Mouse (Mus musculus) neural tube, embryonic 10.5 days (tissue): ENCODE measurements around the gene Shisa3.

Experiments
- DNase-seq: peaks from one replicate; pipeline ENCODE4 v3.0.0-alpha.2; 2017; ENCODE audit warnings: low spot score; ENCODE audit errors: extremely low spot score

Shisa3 gene

GRCm38 (mm10) chr5:67607804-67608673, at the start of gene Shisa3:
Gene Shisa3 (plus strand): TSS chr5:67607882.
- peak; percentile 80 for DNase-seq

- DNase-seq, result no peak
These were observed 49.0 kb upstream of the Shisa3 start for GRCm38 (mm10) chr5:67558644-67559043.

- DNase-seq, result no peak
These were observed 48.6 kb upstream of the Shisa3 start for GRCm38 (mm10) chr5:67559063-67559462.

- DNase-seq, result no peak
These were observed 35.0 kb upstream of the Shisa3 start for GRCm38 (mm10) chr5:67572552-67573155.

- DNase-seq, result no peak
These were observed 33.6 kb upstream of the Shisa3 start for GRCm38 (mm10) chr5:67574039-67574438.

GRCm38 (mm10) chr5:67575705-67576104, 32.0 kb upstream of the Shisa3 start:
- DNase-seq, result no peak

GRCm38 (mm10) chr5:67579725-67580633, 27.7 kb upstream of the Shisa3 start:
- no peak for DNase-seq

GRCm38 (mm10) chr5:67595070-67595469, 12.6 kb upstream of the Shisa3 start:
- DNase-seq, result no peak

- DNase-seq, result no peak
These were observed 12.1 kb upstream of the Shisa3 start for GRCm38 (mm10) chr5:67595629-67596028.

- DNase-seq, result no peak
These were observed 7.7 kb upstream of the Shisa3 start for GRCm38 (mm10) chr5:67599935-67600334.

GRCm38 (mm10) chr5:67605951-67606350, 1.7 kb upstream of the Shisa3 start:
- no peak for DNase-seq

GRCm38 (mm10) chr5:67606916-67607803, 522 bp upstream of the Shisa3 start:
- peak; percentile 74 for DNase-seq

GRCm38 (mm10) chr5:67608674-67609519, 1.2 kb downstream of the Shisa3 start:
- DNase-seq, result peak; percentile 64

- DNase-seq, result no peak
These were observed 1.8 kb downstream of the Shisa3 start for GRCm38 (mm10) chr5:67609520-67609837.

- no peak for DNase-seq
These were observed 13.5 kb downstream of the Shisa3 start for GRCm38 (mm10) chr5:67621230-67621629.

- peak; percentile 11 for DNase-seq
These were observed 20.7 kb downstream of the Shisa3 start for GRCm38 (mm10) chr5:67628180-67628940.

- DNase-seq, result peak; percentile 14
These were observed 21.8 kb downstream of the Shisa3 start for GRCm38 (mm10) chr5:67629440-67629839.

GRCm38 (mm10) chr5:67629861-67630260, 22.2 kb downstream of the Shisa3 start:
- DNase-seq, result no peak

- DNase-seq, result peak; percentile 12
These were observed 23.6 kb downstream of the Shisa3 start for GRCm38 (mm10) chr5:67631261-67631660.
